Mouse (Mus musculus) intestine, postnatal 0 days (tissue): ENCODE data around the gene Trim23. TPM values are rescaled to one million over a fixed set of nuclear protein-coding genes. Genes with fewer than 3 reads are reported as not detected.

ENCODE experiments used
- ATAC-seq: fragments of 200-750 bp; cut with Nextera tagmentation; 2 replicates; pipeline ENCODE4 v1.8.0; 2017; ENCODE audit warnings: mild to moderate bottlenecking, moderate TSS enrichment, moderate library complexity
- H3K27ac ChIP-seq: fragments of 300-500 bp; sonication (generic); 2 replicates; pipeline ENCODE4 v1.5.1; 2014; ENCODE audit warnings: mild to moderate bottlenecking, low read depth, low read length, moderate library complexity
- H3K27me3 ChIP-seq: fragments of 300-500 bp; sonication (generic); replicated peaks from 2 replicates; pipeline ENCODE4 v1.6.1; 2014; ENCODE audit warnings: low read length, mixed read lengths; ENCODE audit not compliant: control insufficient read depth, insufficient read depth
- H3K36me3 ChIP-seq: fragments of 300-500 bp; sonication (generic); 2 replicates; pipeline ENCODE4 v1.6.1; 2014; ENCODE audit warnings: mild to moderate bottlenecking, moderate library complexity; ENCODE audit not compliant: control insufficient read depth, insufficient read depth
- H3K4me1 ChIP-seq: fragments of 300-500 bp; sonication (generic); replicated peaks from 2 replicates; pipeline ENCODE4 v1.6.1; 2014; ENCODE audit warnings: antibody characterized with exemption, low read length, mixed read lengths; ENCODE audit not compliant: control insufficient read depth, insufficient read depth
- H3K4me2 ChIP-seq: fragments of 300-500 bp; sonication (generic); replicated peaks from 2 replicates; pipeline ENCODE4 v1.6.1; 2014; ENCODE audit warnings: low read depth, mild to moderate bottlenecking, moderate library complexity
- H3K4me3 ChIP-seq: fragments of 300-500 bp; sonication (generic); 2 replicates; pipeline ENCODE4 v1.5.1; 2014; ENCODE audit warnings: low read depth, low read length
- H3K9ac ChIP-seq: fragments of 300-500 bp; sonication (generic); 2 replicates; pipeline ENCODE4 v1.6.1; 2014; ENCODE audit warnings: mild to moderate bottlenecking, low read depth, low read length
- H3K9me3 ChIP-seq: fragments of 300-500 bp; sonication (generic); 2 replicates; pipeline ENCODE4 v1.6.1; 2016; ENCODE audit warnings: mixed run types; ENCODE audit not compliant: control insufficient read depth
- CTCF ChIP-seq: sonication (generic); IDR thresholded peaks from 2 replicates; pipeline ENCODE4 v1.5.1; 2016; ENCODE audit warnings: low read depth, mild to moderate bottlenecking, control low read depth, antibody characterized with exemption, moderate library complexity
- WGBS: fragments of 180-500 bp; shearing (Covaris S2); extraction: QIAGEN DNeasy Blood & Tissue Kit; methylation state at CpG from one replicate; pipeline ENCODE4 v1.1.7; 2014; 5-methylcytosine and 5-hydroxymethylcytosine counted together
- polyA plus RNA-seq: library from polyadenylated mRNA; unstranded; fragments of >200 nt; fragmentation: Nextera tagmentation; extraction: Ambion mirVana; gene quantifications from 2 replicates; pipeline ENCODE4 v1.2.1, GENCODE M21; 2015

The Trim23 gene
- polyA plus RNA-seq, 1 experiment from 2014 or later: 5.4 TPM

DNA sequence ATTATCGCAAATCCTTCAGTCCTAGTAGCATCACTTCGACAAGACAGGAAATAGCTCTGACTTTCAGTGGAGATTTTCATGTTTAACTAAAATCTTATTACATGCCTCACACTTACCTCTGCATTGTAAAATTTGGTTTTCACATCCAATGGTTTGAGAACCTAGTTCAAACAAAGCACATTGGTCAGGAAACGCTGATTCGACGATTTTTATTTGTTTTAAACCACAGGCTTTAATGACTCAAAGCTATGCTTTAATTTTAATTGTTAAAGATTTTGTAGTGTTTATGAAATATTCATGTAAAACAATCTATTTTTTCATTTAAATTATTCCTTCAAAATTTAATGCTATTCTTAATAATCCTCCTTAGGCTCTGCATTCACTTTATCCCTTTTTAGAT lies 24.4 kb upstream of the Trim23 start:
- H3K27ac ChIP-seq: no peak overlapping the region
- H3K4me2 ChIP-seq: no peak overlapping the region
- no peak overlapping the region for H3K4me3 ChIP-seq
- no peaks in the 10 kb centered on the region for H3K27me3 ChIP-seq
- TF ChIP-seq CTCF: no peak
- ATAC-seq: no peak
- no peaks in the 10 kb centered on the region for H3K9me3 ChIP-seq
- no peaks in the 10 kb centered on the region for H3K4me1 ChIP-seq
- H3K9ac ChIP-seq: no peak overlapping the region
- 95% methylated on average over 5 of the region's 5 CpGs for WGBS
- H3K36me3 ChIP-seq: peaks cover 25% of the 10 kb centered on the region

DNA sequence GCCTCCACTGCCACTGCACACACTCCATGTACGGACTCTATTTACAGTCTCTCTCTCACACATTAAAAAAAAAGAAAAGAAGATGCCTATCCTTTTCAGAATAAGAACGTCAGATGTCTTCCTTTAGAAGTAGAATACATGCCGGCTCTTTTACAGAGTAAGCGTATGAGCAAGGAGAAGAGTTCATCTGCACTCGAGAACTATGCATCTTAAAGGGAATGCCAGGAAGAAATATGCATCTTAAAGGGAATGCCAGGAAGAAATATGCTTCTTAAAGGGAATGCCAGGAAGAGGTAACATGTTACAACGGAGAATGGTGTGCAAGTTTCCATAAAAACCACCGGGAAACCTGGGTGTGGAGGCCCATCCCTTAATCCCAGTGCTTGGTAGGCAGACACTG lies 23.5 kb upstream of the Trim23 start:
- Histone ChIP-seq H3K36me3 (peaks cover 28% of the 10 kb centered on the region), H3K4me1 (no peaks in the 10 kb centered on the region), H3K4me2 (no peak overlapping the region), H3K9ac (no peak overlapping the region), H3K4me3 (no peak overlapping the region), H3K27me3 (no peaks in the 10 kb centered on the region), H3K9me3 (no peaks in the 10 kb centered on the region), H3K27ac (no peak overlapping the region)
- no peak for TF ChIP-seq CTCF
- ATAC-seq: no peak
- 87% methylated on average over 7 of the region's 7 CpGs for WGBS

DNA sequence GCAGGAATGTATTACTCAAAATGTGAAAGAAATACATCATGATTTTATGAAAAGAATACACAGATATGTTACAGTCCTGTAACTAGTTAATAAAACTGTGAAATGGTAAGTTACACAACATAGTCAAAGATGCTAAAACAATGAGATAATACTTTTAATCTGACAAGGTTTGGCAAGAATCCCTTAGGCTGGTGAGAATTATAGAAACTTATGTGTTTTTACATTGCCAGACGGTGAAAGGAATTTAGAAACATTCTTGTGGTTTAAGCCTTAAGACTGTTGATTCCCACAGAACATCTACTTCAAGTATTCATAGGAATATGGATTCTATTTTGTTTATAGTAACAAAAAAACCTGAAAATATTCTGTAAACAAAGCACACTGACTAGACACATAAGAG lies 22.9 kb upstream of the Trim23 start:
- TF ChIP-seq CTCF: no peak
- no peaks in the 10 kb centered on the region for H3K4me1 ChIP-seq
- no peaks in the 10 kb centered on the region for H3K9me3 ChIP-seq
- ATAC-seq: no peak
- no peak overlapping the region for H3K4me3 ChIP-seq
- 65% methylated on average over 1 of the region's 1 CpGs for WGBS
- no peak overlapping the region for H3K4me2 ChIP-seq
- no peaks in the 10 kb centered on the region for H3K27me3 ChIP-seq
- H3K9ac ChIP-seq: no peak overlapping the region
- H3K36me3 ChIP-seq: peaks cover 28% of the 10 kb centered on the region
- H3K27ac ChIP-seq: no peak overlapping the region

DNA sequence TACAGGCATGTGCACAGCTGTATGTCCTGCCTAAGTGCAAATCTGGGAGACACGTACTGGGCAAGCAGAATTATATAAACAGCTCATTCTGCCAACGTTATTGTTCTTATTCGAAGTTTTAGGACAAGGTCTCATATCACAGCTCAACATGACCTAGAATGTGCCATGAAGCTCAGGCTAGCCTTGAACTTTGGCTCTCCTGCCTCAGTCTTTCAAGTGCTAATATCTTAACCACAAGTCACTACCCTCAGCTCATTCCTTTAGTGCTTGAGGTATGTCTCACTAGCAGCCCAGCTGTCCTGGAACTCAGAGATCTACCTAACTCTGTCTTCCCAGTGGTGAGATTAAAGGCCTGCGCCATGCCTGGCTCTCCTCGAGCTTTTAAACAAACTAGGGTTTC lies 6.9 kb upstream of the Trim23 start:
- Histone ChIP-seq H3K36me3 (peaks cover 3% of the 10 kb centered on the region; the same call in 1 of the 2 replicates), H3K27ac (no peak overlapping the region), H3K9ac (no peak overlapping the region), H3K27me3 (no peaks in the 10 kb centered on the region), H3K4me3 (no peak overlapping the region), H3K9me3 (no peaks in the 10 kb centered on the region), H3K4me1 (no peaks in the 10 kb centered on the region), H3K4me2 (no peak overlapping the region)
- no peak for ATAC-seq
- TF ChIP-seq CTCF: no peak
- WGBS: 76% methylated on average over 5 of the region's 5 CpGs

DNA sequence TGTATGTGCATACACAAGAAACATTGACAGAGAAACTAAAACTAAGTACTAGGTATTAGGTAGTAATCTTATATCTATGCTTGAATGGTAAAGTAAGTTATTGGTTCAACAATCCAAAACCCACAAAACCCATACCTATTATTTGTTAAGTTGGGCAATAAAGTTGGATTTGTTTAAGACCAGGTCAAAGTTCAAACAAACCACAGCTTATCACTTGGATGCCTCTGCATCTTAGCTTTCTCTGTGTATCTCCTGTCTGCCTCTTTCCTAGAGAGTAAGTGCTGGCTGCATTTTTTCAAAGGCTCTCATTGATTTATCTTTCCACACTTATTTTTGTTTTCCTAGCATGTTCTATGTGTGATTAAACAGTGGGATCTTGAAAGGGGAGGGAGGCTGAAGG lies 6.1 kb upstream of the Trim23 start:
- Histone ChIP-seq H3K36me3 (peaks cover 3% of the 10 kb centered on the region; the same call in 1 of the 2 replicates), H3K27ac (no peak overlapping the region), H3K27me3 (no peaks in the 10 kb centered on the region), H3K4me2 (no peak overlapping the region), H3K4me1 (no peaks in the 10 kb centered on the region), H3K4me3 (no peak overlapping the region), H3K9ac (no peak overlapping the region), H3K9me3 (no peaks in the 10 kb centered on the region)
- no peak for TF ChIP-seq CTCF
- peak; percentile 49; the same call in 1 of the 2 replicates for ATAC-seq

DNA sequence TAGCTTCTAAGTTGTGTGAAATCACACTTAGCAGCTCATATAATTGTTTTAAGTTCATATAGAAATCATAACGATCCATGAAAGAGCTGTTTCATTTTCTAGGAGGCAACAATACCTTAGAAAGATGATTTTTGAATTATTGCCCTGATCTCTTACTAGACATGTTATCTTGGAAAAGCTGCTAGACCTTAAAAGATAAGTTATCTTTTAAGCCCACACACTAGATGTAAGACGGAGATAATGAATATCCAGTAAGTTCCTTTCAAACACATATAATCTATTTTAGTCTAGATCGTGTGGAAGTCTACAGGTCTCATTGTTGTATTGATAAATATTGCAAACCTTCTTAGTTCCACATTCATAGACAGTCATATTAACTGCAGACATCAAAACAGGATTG lies 1.7 kb upstream of the Trim23 start:
- WGBS: 32% methylated on average over 3 of the region's 3 CpGs
- no peaks in the 10 kb centered on the region for H3K9me3 ChIP-seq
- ATAC-seq: no peak
- peak overlapping the region; percentile 91 for H3K4me3 ChIP-seq
- peaks cover 4% of the 10 kb centered on the region; the same call in 1 of the 2 replicates for H3K36me3 ChIP-seq
- H3K27me3 ChIP-seq: no peaks in the 10 kb centered on the region
- no peak for TF ChIP-seq CTCF
- 0 out of 2 replicates have a peak, but pooled peaks cover 4% of the 10 kb centered on the region for H3K4me1 ChIP-seq
- no peak overlapping the region for H3K27ac ChIP-seq
- H3K4me2 ChIP-seq: peak overlapping the region; percentile 80
- H3K9ac ChIP-seq: no peak overlapping the region
